Mouse (Mus musculus) G1E (cell line): ENCODE measurements around the gene Tmed10. TPM values are rescaled to one million over a fixed set of nuclear protein-coding genes. Genes with fewer than 3 reads are reported as not detected.

Experiments
- ATAC-seq: 2 replicates; pipeline ENCODE4 v1.8.0; 2016; ENCODE audit warnings: mild to moderate bottlenecking; ENCODE audit not compliant: insufficient number of reproducible peaks, poor library complexity, low FRiP score, severe bottlenecking; ENCODE audit errors: extremely low read depth
- DNase-seq: peaks from one replicate; pipeline ENCODE4 v3.0.0; 2012; ENCODE audit warnings: low spot score
- H3K27me3 ChIP-seq: 2 replicates; pipeline ENCODE4 v1.6.1; 2012; ENCODE audit warnings: mild to moderate bottlenecking, low read length, inconsistent platforms; ENCODE audit not compliant: insufficient read depth
- H3K36me3 ChIP-seq: replicated peaks from 2 replicates; pipeline ENCODE3; 2012; ENCODE audit warnings: mild to moderate bottlenecking, inconsistent platforms
- H3K4me1 ChIP-seq: 2 replicates; pipeline ENCODE4 v1.6.1; 2012; ENCODE audit warnings: low read depth, low read length, inconsistent platforms, mixed read lengths; ENCODE audit not compliant: insufficient read depth
- H3K4me3 ChIP-seq: 2 replicates; pipeline ENCODE4 v1.5.1; 2012; ENCODE audit warnings: low read depth, mild to moderate bottlenecking, inconsistent platforms, low read length, moderate library complexity, mixed read lengths
- H3K9me3 ChIP-seq: replicated peaks from 2 replicates; pipeline ENCODE4 v1.6.1; 2012; ENCODE audit warnings: inconsistent platforms
- CTCF ChIP-seq: IDR thresholded peaks from 2 replicates; pipeline ENCODE4 v1.5.1; 2012; ENCODE audit warnings: low read depth, low read length, inconsistent platforms, mixed read lengths
- GATA1 ChIP-seq: IDR thresholded peaks from 2 replicates; pipeline ENCODE4 v1.6.1; 2012; ENCODE audit warnings: borderline replicate concordance, low read length, inconsistent platforms, mixed read lengths
- GATA2 ChIP-seq: IDR thresholded peaks from 2 replicates; pipeline ENCODE4 v1.6.1; 2012; ENCODE audit warnings: low read depth, low read length, inconsistent platforms, borderline replicate concordance
- POLR2AphosphoS5 ChIP-seq: IDR thresholded peaks from 2 replicates; pipeline ENCODE4 v1.6.1; 2012; ENCODE audit warnings: low read depth, low read length, inconsistent platforms; ENCODE audit not compliant: insufficient replicate concordance
- TAL1 ChIP-seq: conservative IDR thresholded peaks from 2 replicates; pipeline ENCODE4 v1.6.1; 2012; ENCODE audit warnings: low read depth, low read length, inconsistent platforms, mixed read lengths
- polyA plus RNA-seq: library from polyadenylated mRNA; stranded (reverse); fragments of >175 nt; gene quantifications from 2 replicates; pipeline ENCODE4 v1.2.3, GENCODE M21; 2012
- total RNA-seq, 2 experiments: library from RNA; stranded (forward) in 1 of 2; stranded (reverse) in 1 of 2; fragments of 200-1000 nt in 1 of 2; fragments of >200 nt in 1 of 2; fragmentation: Nextera tagmentation in 1 of 2; gene quantifications; 2 replicates each; pipeline ENCODE4 v1.2.3; 2014 to 2017

Gene Tmed10
- total and polyA plus RNA-seq, 3 experiments = 85.4 to 322 (median 271) TPM

DNA sequence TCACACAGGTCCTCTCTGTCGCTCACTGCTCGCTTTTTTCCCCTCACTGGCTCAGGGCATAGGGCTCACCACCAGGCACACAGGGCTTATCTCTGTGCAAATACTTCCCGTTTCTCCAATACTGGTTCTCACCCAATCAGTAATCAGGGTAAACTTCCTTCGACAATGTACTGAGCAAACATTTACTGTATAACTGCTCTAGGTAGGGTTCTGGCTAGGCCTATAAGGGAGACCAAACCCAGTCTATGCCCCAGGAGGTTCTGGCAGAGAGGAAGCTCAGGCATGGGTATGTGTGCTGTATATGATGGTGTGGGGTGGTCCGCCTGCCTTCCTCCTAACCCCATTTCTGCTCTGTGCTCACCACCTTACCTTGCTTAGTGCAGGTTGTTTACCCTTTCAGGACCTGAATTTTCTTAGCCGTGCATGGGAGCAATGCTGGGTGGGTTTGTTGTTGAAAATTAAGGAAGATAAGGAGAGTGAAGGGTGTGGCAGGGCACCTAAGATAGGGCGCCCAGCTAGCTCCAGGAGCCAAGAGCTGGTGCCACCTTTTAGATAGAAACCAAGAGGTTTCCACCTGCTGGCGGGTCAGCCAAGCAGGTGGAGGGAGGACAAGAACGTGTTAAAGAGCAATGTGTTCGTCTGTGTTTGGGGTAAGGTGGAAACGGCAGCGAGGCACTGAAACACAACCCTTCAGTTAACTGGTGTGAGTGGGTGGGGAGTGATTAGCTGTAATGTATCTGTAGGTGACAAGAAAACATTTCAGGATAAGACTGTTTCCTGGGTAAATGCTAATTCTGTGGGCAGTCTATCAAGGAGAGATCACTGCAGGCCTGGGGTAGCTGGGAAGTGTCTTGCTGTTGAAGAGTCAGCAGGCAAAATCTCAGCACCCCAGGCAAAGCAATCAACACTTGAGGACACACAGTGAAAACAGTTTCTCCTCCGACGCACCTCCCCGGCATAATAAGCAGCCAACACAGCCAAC, 14.8 kb upstream of the Tmed10 start:
- DNase-seq (peak; percentile 89), ATAC-seq (peak; percentile 90)
- H3K9me3 ChIP-seq = no peaks in the 10 kb centered on the region
- H3K27me3 ChIP-seq = peaks cover 7% of the 10 kb centered on the region
- no peak for TF ChIP-seq TAL1
- TF ChIP-seq GATA1 = no peak
- TF ChIP-seq GATA2 = no peak
- no peak for TF ChIP-seq POLR2AphosphoS5
- no peak for TF ChIP-seq CTCF
- H3K4me3 ChIP-seq = peak overlapping the region; percentile 1; the same call in 1 of the 2 replicates
- H3K36me3 ChIP-seq = no peaks in the 10 kb centered on the region
- peaks cover 59% of the 10 kb centered on the region for H3K4me1 ChIP-seq

DNA sequence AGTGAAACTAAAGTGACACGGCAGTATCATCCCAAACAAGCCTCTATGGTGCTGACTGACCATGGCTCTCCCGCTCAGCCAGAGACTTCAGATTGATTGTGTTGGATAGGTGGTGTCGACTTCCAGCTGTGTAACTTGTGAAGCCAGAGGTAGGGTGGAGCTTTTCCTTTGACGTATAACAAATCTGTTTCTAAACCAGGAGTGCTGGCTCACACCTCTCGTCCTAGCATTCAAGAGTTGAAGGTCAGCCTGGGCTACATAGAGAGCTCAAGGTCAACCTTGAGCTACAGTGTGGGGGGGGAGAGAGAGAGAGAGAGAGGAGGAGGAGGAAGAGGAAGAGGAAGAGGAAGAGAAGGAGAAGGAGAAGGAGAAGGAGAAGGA, 11.3 kb upstream of the Tmed10 start:
- DNase-seq (no peak), ATAC-seq (no peak)
- Histone ChIP-seq H3K36me3 (no peaks in the 10 kb centered on the region), H3K4me1 (peaks cover 74% of the 10 kb centered on the region), H3K9me3 (no peaks in the 10 kb centered on the region), H3K27me3 (peaks cover 5% of the 10 kb centered on the region), H3K4me3 (peak overlapping the region; percentile 30; the same call in 1 of the 2 replicates)
- TF ChIP-seq POLR2AphosphoS5 (no peak), CTCF (no peak), GATA2 (no peak), TAL1 (no peak), GATA1 (no peak)

DNA sequence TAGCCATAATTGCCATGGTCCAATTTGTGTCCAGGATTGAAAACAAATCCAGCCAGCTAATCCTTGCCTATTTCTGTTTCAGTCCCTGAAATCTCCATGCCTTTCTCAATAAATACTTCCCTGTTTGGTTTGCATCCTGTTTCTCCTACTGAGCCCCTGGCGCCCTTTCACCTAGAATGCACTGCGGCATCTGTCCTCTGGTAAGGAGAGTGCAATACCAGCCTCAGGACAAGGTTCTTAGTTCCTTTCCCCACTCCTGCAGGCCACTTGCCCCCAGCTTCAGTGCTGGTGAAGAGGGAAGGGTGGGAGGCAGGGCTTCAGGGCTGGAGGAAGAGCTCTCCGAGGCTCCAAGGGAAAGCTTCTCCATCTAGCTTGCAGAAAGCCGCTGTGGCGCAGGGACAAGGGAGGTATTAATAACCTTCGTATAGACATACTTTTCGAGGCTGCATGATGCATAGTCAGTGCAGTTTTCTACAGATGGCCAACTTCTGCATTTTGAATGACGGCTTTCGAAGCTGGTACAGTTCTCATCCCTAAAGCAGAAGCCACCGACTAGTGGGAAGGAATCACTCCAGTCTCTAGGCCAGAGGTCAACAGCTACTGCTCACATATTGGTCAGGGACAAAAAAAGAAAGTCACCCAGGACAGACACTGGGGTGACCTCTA, 10.8 kb upstream of the Tmed10 start:
- Histone ChIP-seq H3K9me3 (no peaks in the 10 kb centered on the region), H3K36me3 (no peaks in the 10 kb centered on the region), H3K27me3 (peaks cover 5% of the 10 kb centered on the region), H3K4me3 (peak overlapping the region; percentile 30; the same call in 1 of the 2 replicates), H3K4me1 (peaks cover 74% of the 10 kb centered on the region)
- TF ChIP-seq GATA1 = no peak
- TF ChIP-seq GATA2 = no peak
- no peak for TF ChIP-seq POLR2AphosphoS5
- TF ChIP-seq CTCF = no peak
- no peak for TF ChIP-seq TAL1
- ATAC-seq = no peak
- DNase-seq = no peak

DNA sequence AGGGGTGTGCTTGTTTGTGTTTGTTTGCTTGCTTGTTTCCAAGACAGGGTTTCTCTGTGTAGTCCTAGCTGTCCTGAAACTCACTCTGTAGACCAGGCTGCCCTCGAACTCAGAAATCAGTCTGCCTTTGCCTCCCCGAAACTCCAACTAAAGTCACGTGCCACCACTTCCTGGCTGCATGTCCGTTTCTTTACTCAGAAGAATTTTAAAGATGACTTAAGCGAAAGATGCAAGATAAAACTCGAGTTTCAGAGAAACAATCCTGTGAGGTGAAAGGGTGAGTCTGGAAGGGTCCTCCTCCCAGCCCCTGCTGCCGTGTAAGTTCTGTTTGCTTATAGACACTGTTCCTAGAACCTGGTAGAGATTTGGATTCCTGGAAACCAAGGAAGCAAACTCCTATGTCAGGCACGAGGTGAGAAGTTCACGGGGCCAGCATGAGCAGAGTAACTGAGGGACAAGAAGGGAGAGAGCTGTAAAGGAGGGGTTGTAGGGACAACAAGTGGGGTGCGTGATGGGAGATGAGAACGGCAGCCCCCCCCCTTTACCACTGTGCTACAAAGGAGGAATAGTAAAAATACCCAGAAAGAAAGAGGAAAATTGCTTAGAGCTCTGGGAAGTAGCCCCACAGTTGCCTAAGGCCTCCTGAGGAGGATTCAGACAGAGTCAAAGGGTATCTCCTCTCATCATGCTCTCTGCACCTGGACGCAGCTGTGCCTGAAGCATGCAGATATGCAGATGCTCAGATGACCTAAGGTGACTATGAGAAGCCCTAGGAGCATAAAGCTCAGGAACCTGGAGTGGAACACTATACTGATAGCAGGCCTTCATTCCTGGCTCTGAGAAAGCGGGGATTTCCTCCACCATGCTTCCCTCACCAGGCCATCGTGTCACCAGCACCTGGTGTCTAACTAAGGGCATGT, 8.4 kb upstream of the Tmed10 start:
- H3K27me3 ChIP-seq = peaks cover 5% of the 10 kb centered on the region
- peaks cover 59% of the 10 kb centered on the region for H3K4me1 ChIP-seq
- no peaks in the 10 kb centered on the region for H3K9me3 ChIP-seq
- no peaks in the 10 kb centered on the region for H3K36me3 ChIP-seq
- H3K4me3 ChIP-seq = no peak overlapping the region; the same call in 1 of the 2 replicates
- DNase-seq (peak; percentile 41), ATAC-seq (peak; percentile 54)
- TF ChIP-seq POLR2AphosphoS5 = no peak
- TF ChIP-seq TAL1 = peak; percentile 83
- no peak for TF ChIP-seq GATA1

DNA sequence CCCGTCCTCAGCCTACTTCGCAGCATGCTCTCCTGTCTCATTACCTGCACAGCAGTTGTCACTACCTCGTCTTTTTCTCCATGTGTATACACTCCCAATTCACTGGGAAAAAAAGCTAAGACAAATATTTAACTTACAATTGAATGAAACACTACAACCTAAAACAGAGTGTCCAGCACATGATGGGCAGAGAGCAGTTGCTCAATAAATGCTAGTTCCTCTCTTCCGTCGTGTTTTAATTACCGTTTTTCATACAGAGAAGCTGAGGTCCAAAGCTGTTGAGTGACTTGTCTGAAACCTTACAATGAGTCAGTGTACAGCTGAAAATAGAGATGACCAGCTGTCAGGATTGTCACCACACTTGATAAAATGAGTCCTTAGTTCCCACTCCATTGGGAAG, 6.9 kb upstream of the Tmed10 start:
- Histone ChIP-seq H3K9me3 (no peaks in the 10 kb centered on the region), H3K27me3 (peaks cover 3% of the 10 kb centered on the region), H3K4me3 (no peak overlapping the region), H3K36me3 (no peaks in the 10 kb centered on the region), H3K4me1 (peaks cover 54% of the 10 kb centered on the region)
- ATAC-seq = no peak
- no peak for DNase-seq
- TF ChIP-seq POLR2AphosphoS5 (no peak), GATA1 (no peak), GATA2 (no peak), TAL1 (no peak), CTCF (no peak)
